ENCODE assay signal across 28 mouse cellular contexts in genomic region chr14:71692752-71693437, GRCm38 (mm10).
DNase-seq lines count a peak whose midpoint lies in the region; ATAC-seq lines count a peak whose summit lies in the region.
"Had no signal": no experiment of that assay in that cellular context is flagged by ENCODE, and none has a peak within 500 bp of the region (broad histone marks: within the 10 kb centered on the region; RNA-seq: fewer than 3 reads in every experiment).

No protein-coding gene starts in this region.

- peak; percentile 4 for DNase-seq in hindbrain, embryonic 10.5 days (ENCODE audit: low spot score)
- peak; percentile 71 for DNase-seq in midbrain, embryonic 14.5 days
- DNase-seq in kidney, postnatal 14 days, result no peak
- no peak for DNase-seq in ovary, postnatal 10 days (ENCODE audit: low spot score)
- no peak for DNase-seq in kidney, postnatal 10 days
- DNase-seq: adrenal gland, postnatal 10 days; cerebellum, adult 11 months; cerebellum, adult 9-10 months; forebrain, postnatal 0 days; heart, adult 2 months; heart, postnatal 4 days; kidney, adult 18-20 months; kidney, postnatal 4 days; lung, embryonic 14.5 days; lung, postnatal 14 days; right cerebral cortex, postnatal 14 days; thymus, adult 18-20 months; thymus, postnatal 25 days had no signal

- no peak overlapping the region for H3K4me2 ChIP-seq in hindbrain, embryonic 13.5 days
- H3K4me2 ChIP-seq in hindbrain, embryonic 16.5 days (ENCODE audit: low read length), result no peak overlapping the region
- H3K4me2 ChIP-seq in midbrain, embryonic 14.5 days (ENCODE audit: low read length), result no peak overlapping the region
- H3K4me2 ChIP-seq: embryonic facial prominence, embryonic 12.5 days; heart, embryonic 12.5 days; kidney, embryonic 15.5 days; limb, embryonic 12.5 days; liver, embryonic 15.5 days; lung, embryonic 14.5 days; neural tube, embryonic 12.5 days had no signal

- no peaks in the 10 kb centered on the region for H3K36me3 ChIP-seq in hindbrain, embryonic 10.5 days
- H3K36me3 ChIP-seq in hindbrain, embryonic 13.5 days, result no peaks in the 10 kb centered on the region
- H3K36me3 ChIP-seq in hindbrain, embryonic 16.5 days (ENCODE audit: control insufficient read depth, insufficient read depth, low read length), result no peaks in the 10 kb centered on the region
- H3K36me3 ChIP-seq in midbrain, embryonic 14.5 days (ENCODE audit: control insufficient read depth, insufficient read depth, low read length), result no peaks in the 10 kb centered on the region
- H3K36me3 ChIP-seq: embryonic facial prominence, embryonic 12.5 days; G1E; heart, embryonic 12.5 days; kidney, embryonic 15.5 days; limb, embryonic 12.5 days; liver, embryonic 15.5 days; neural tube, embryonic 12.5 days had no signal

- no peak; the same call in 1 of the 2 replicates for ATAC-seq in hindbrain, embryonic 13.5 days (ENCODE audit: low FRiP score)
- ATAC-seq in hindbrain, embryonic 16.5 days, result peak; percentile 50; the same call in 1 of the 2 replicates
- no peak for ATAC-seq in midbrain, embryonic 14.5 days (ENCODE audit: low FRiP score, low TSS enrichment)
- ATAC-seq: forebrain, postnatal 0 days had no signal

- peak overlapping the region; percentile 53; the same call in 1 of the 2 replicates for H3K27ac ChIP-seq in hindbrain, embryonic 10.5 days
- H3K27ac ChIP-seq in hindbrain, embryonic 13.5 days, result no peak overlapping the region
- no peak overlapping the region for H3K27ac ChIP-seq in hindbrain, embryonic 16.5 days (ENCODE audit: low read depth, low read length)
- H3K27ac ChIP-seq in midbrain, embryonic 14.5 days (replicated peaks; ENCODE audit: low read depth, low read length), result peak overlapping the region; percentile 60
- H3K27ac ChIP-seq: embryonic facial prominence, embryonic 12.5 days; heart, adult 2 months; kidney, embryonic 15.5 days; limb, embryonic 12.5 days; liver, embryonic 15.5 days; neural tube, embryonic 12.5 days had no signal

- peaks cover 12% of the 10 kb centered on the region for H3K4me1 ChIP-seq in hindbrain, embryonic 10.5 days (replicated peaks)
- peaks cover 9% of the 10 kb centered on the region for H3K4me1 ChIP-seq in hindbrain, embryonic 13.5 days (replicated peaks)
- H3K4me1 ChIP-seq in hindbrain, embryonic 16.5 days (ENCODE audit: control insufficient read depth, insufficient read depth, low read depth, low read length), result no peaks in the 10 kb centered on the region
- peaks cover 8% of the 10 kb centered on the region; the same call in 1 of the 2 replicates for H3K4me1 ChIP-seq in midbrain, embryonic 14.5 days (ENCODE audit: control insufficient read depth, insufficient read depth, low read length)
- H3K4me1 ChIP-seq: embryonic facial prominence, embryonic 12.5 days; heart, embryonic 12.5 days; kidney, embryonic 15.5 days; limb, embryonic 12.5 days; liver, embryonic 15.5 days had no signal

- 75% methylated on average over 3 of the region's 3 CpGs for WGBS in hindbrain, embryonic 10.5 days
- 43% methylated on average over 3 of the region's 3 CpGs for WGBS in hindbrain, embryonic 13.5 days
- 40% methylated on average over 3 of the region's 3 CpGs for WGBS in hindbrain, embryonic 16.5 days
- WGBS in midbrain, embryonic 14.5 days, result 29% methylated on average over 3 of the region's 3 CpGs

- H3K27me3 ChIP-seq in hindbrain, embryonic 10.5 days (ENCODE audit: insufficient read depth, poor library complexity, severe bottlenecking), result no peaks in the 10 kb centered on the region
- H3K27me3 ChIP-seq in hindbrain, embryonic 13.5 days, result no peaks in the 10 kb centered on the region
- H3K27me3 ChIP-seq in hindbrain, embryonic 16.5 days (replicated peaks; ENCODE audit: control insufficient read depth, insufficient read depth, low read length), result no peaks in the 10 kb centered on the region
- H3K27me3 ChIP-seq in midbrain, embryonic 14.5 days (ENCODE audit: control insufficient read depth, insufficient read depth, low read length), result no peaks in the 10 kb centered on the region
- H3K27me3 ChIP-seq: embryonic facial prominence, embryonic 12.5 days; heart, embryonic 12.5 days; kidney, embryonic 15.5 days; limb, embryonic 12.5 days; liver, embryonic 15.5 days; neural tube, embryonic 12.5 days had no signal

- no peak overlapping the region for H3K9ac ChIP-seq in hindbrain, embryonic 13.5 days
- no peak overlapping the region for H3K9ac ChIP-seq in hindbrain, embryonic 16.5 days (ENCODE audit: low read depth, low read length)
- no peak overlapping the region for H3K9ac ChIP-seq in midbrain, embryonic 14.5 days (replicated peaks; ENCODE audit: low read length)
- H3K9ac ChIP-seq: embryonic facial prominence, embryonic 12.5 days; forebrain, postnatal 0 days; heart, embryonic 12.5 days; kidney, embryonic 15.5 days; limb, embryonic 12.5 days; liver, embryonic 15.5 days; lung, embryonic 14.5 days; neural tube, embryonic 12.5 days had no signal

- H3K9me3 ChIP-seq in hindbrain, embryonic 10.5 days, result no peaks in the 10 kb centered on the region
- H3K9me3 ChIP-seq in hindbrain, embryonic 13.5 days, result no peaks in the 10 kb centered on the region
- no peaks in the 10 kb centered on the region for H3K9me3 ChIP-seq in hindbrain, embryonic 16.5 days (ENCODE audit: control insufficient read depth, low read length)
- no peaks in the 10 kb centered on the region for H3K9me3 ChIP-seq in midbrain, embryonic 14.5 days (ENCODE audit: control insufficient read depth, low read length)
- H3K9me3 ChIP-seq: embryonic facial prominence, embryonic 12.5 days; heart, embryonic 12.5 days; kidney, embryonic 15.5 days; limb, embryonic 12.5 days; liver, embryonic 15.5 days; neural tube, embryonic 12.5 days had no signal

- no peak overlapping the region for H3K4me3 ChIP-seq in hindbrain, embryonic 10.5 days
- no peak overlapping the region for H3K4me3 ChIP-seq in hindbrain, embryonic 13.5 days
- no peak overlapping the region for H3K4me3 ChIP-seq in hindbrain, embryonic 16.5 days (ENCODE audit: low read length)
- no peak overlapping the region for H3K4me3 ChIP-seq in midbrain, embryonic 14.5 days (replicated peaks; ENCODE audit: low read depth, low read length)
- H3K4me3 ChIP-seq: embryonic facial prominence, embryonic 12.5 days; heart, adult 2 months; heart, embryonic 12.5 days; kidney, embryonic 15.5 days; limb, embryonic 12.5 days; liver, embryonic 15.5 days; myocyte; neural tube, embryonic 12.5 days had no signal

Comparison
In these comparisons a context has a peak if more than half of its experiments do, and no peak if none do; other contexts are left out.
1. H3K27ac ChIP-seq: peak in hindbrain, embryonic 10.5 days (single experiment) and midbrain, embryonic 14.5 days (single experiment); none in hindbrain, embryonic 13.5 days (single experiment) and hindbrain, embryonic 16.5 days (single experiment).
2. DNase-seq: peak in hindbrain, embryonic 10.5 days (single experiment) and midbrain, embryonic 14.5 days (single experiment); none in kidney, postnatal 14 days (single experiment), ovary, postnatal 10 days (single experiment) and kidney, postnatal 10 days (single experiment).